Mouse (Mus musculus) mesoderm, embryonic 11.5 days (tissue): ENCODE results near the gene Olfr285.
A peak's percentile ranks its signal among the peaks of the same experiment; 100 is the strongest.

Experiments
- DNase-seq: peaks from one replicate; pipeline ENCODE4 v3.0.0-alpha.2; 2012; ENCODE audit warnings: low read depth, low spot score

Gene Olfr285

DNA sequence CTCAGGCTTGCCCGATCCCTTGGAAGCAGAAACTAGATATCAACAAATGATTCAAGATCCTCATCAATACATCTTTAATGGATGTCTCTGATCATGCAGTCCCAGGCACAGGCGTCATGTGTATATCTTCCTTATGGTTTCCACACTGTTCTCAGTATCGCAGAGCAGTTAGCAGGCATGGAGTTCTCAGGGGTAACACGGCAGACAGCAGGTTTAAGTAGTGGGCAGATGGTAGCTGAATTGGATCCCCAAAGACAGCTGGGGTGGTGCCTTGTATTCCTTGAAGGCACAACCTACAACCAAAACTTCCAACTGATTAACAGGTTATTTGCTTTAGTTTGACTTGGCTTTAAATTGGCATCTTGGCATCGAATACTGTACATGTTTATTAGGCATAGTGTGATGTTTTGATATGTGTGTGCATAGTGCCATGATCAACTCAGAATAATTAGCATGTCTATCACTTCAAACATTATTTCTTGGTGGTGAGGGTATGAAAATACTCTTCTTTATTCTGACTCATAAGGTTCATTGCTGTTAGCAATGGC is at the start of gene Olfr285:
Gene Olfr285 (minus strand): TSS at position 177 of the 548 bp plus-strand sequence.
- DNase-seq: no peak

DNA sequence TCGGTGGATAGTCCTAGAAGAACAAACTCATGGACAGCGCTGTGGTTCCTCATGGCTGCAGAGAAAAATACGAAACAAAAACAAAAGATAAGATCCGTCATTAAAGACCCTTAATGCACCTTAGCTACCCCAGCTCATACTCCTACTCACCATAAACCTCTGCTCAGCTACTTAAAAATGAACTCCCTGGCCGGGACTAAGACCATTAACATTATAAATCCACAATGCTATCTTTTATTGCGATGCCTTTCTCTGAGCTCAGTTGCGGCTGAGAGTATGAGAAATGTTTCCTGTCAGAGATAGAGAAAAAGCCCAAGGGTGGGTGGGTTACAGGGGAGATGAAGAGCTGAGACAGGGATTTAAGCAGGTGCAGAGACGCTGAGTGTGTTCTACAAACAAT is 23.7 kb upstream of the Olfr285 start, which contains the start of gene Olfr284:
Gene Olfr284 (minus strand): TSS at position 101 of the 400 bp plus-strand sequence.
- no peak for DNase-seq

DNA sequence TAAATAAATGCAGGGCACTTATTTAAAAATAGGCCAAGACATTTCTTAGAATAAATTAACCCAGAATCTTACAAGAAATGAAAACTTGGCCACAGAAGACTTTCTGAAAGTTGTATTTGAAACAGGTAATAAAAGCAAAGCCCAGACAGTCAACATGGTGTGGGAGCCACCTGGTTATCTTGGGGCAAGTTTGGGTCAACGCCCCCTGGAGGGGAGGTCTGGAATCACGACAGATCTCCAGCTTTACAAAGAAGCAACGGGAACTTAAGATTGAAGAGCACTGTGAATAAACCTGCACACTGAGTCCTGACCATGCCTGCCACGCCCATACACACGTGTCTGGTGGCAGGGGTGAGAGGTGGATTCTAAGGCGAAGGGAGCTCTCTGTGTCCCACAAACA is 1.4 kb downstream of the Olfr285 start:
- no peak for DNase-seq

DNA sequence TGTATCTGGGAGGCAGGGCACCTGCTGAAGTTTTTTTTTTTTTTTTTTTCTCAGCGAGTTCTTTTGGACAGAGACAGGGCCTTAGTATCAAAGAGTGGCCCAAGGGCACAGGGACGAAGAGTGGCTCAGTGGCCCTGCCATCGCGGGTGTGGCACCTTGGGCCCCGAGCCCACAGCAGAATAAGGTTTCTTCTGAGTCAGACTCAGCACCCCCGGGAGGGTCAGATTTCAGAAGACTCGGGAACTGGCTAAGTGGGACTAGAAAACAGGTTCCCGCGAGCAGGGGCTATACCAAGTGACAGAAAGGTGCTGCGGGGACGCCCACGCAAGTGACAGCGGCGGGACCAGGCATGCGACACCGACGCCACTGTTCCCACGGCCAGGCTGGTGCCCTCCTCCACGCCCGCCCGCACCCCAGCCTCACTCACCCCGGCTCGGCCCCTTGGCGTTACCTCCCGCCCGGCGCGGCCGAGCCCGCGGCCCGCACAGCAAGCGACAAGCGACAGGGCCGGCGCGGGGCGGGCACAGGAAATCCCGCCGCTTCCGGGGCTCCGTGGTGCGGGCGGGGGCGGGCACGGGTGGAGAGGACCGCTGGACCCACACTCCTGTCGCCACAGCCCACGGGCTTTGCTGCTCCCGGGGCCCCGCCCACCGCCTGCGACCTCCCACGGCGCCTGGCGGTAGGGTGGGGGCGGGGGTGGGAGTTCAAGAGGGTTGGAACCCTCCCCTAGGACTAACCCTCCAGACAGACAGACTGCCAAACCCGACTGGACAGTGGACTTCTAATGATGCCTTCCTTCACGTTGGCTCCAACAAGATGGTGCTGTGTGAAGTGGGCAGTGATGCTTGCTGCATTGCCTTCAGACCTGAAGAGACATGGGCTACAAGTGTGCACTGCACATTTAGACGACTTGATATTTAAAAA is 21.3 kb downstream of the Olfr285 start, which contains the start of gene Zfp641:
Gene Zfp641 (minus strand): TSS at position 534 of the 924 bp plus-strand sequence.
- DNase-seq: peak; percentile 19

DNA sequence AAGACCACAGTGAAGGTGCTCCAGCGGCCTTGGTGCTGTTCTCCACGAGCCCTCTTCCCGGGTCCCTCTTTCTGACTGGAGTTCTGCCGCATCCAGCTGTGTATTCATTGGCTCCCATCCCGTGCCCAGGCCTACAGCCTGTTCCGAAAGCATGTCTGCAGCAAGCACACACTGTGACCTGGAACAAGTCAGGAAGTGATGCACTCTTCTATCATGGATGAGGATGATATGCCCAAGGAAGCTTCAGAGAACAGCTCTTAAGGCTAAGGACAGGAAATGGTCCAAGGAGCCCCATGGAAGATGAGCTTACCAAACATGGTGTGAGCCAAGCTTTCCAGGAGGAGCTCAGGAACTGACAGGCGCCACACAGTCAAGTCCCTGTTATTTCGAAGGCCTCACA is 23.5 kb downstream of the Olfr285 start:
- no peak for DNase-seq

DNA sequence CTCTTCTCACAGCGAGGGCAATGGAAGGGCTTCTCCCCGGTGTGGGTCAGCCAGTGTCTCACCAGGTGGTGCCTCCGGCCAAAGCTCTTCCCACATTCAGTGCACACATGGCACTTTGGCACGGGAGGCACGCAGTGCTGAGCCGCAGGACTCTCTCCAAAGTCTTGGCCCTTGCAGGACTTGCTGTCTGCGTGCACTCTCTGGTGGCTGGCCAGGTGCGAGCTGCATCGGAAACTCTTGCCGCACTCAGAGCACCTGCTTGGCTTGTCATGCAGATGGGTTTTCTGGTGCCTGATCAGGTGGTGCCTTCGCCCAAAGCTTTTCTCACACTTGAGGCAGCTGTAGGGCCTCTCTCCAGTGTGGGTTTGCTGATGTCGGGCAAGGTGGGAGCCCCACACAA is 28.6 kb downstream of the Olfr285 start:
- no peak for DNase-seq

DNA sequence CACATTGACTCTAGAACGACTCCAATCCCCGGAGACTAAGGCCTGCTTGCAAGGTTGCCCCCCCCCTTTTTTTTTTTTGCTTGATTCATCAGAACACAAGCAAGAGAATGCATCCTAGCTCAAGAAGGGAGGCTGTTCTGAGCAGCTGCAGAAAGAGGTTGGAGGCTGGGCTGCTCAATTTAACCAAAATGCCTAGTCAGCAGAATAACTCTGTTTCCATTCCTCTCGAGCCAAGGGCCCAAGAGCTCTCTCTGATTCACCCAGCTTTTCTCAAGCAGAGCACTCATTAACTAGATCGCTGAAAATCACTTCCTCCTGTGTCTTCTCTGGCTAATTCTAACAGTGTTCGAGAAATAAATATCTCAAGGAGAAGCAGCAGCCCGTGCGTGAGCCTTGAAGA is 30.7 kb downstream of the Olfr285 start:
- no peak for DNase-seq
